Mouse (Mus musculus): Measurements from ENCODE around the gene Gm29276.
"Not testable (repeated sequence)": the region's sequence is repeated elsewhere in the genome, so short reads cannot be mapped to it uniquely, and the experiment has no call there.

Gene Gm29276

GRCm38 (mm10) chrY:42582150-42582549 is at the start of gene Gm29276:
Gm29276 (minus strand) TSS chrY:42582250.
- not testable (repeated sequence) for DNase-seq (ENCODE audit: low spot score)

Measured in adipocyte (in vitro differentiated cells).